17 mouse cellular contexts compared by ENCODE assay signal in the genomic region with DNA sequence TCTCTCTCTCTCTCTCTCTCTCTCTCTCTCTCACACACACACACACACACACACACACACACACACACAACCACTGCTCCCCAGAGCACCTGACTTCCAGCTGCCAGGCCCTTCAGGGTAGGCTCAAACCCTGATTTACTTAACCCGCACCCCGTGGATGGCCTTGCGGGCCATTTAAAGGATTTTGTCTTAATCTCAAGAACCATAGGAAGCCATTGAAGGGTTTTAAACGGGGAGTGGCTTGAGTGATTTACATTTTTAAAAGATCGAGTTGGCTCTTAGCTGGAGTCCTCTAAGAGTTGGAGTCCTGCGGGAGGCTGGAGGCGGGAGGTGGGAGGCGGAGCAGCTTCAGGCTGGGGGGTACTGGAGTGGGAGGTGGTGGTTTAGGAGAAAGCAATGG. TPM values are rescaled to one million over a fixed set of nuclear protein-coding genes. Genes with fewer than 3 reads are reported as not detected.
DNase-seq lines count a peak whose midpoint lies in the region; ATAC-seq and TF ChIP-seq lines count a peak whose summit lies in the region.
"Had no signal": no experiment of that assay in that cellular context is flagged by ENCODE, and none has a peak within 500 bp of the region (broad histone marks: within the 10 kb centered on the region; RNA-seq: fewer than 3 reads in every experiment).

No protein-coding gene starts in this region.

- WGBS in liver, embryonic 11.5 days, result 12% methylated on average over 8 of the region's 8 CpGs
- WGBS in liver, postnatal 0 days (ENCODE audit: insufficient replicate concordance), result 20% methylated on average over 8 of the region's 8 CpGs
- WGBS in embryonic facial prominence, embryonic 14.5 days, result 15% methylated on average over 8 of the region's 8 CpGs
- 2% methylated on average over 8 of the region's 8 CpGs for WGBS in midbrain, embryonic 13.5 days

- no peak overlapping the region for H3K4me3 ChIP-seq in liver, embryonic 11.5 days (ENCODE audit: low read depth, low read length)
- H3K4me3 ChIP-seq in liver, postnatal 0 days (ENCODE audit: low read depth, low read length), result no peak overlapping the region
- H3K4me3 ChIP-seq in embryonic facial prominence, embryonic 14.5 days (ENCODE audit: low read depth, low read length), result no peak overlapping the region
- H3K4me3 ChIP-seq in midbrain, embryonic 13.5 days (replicated peaks), result no peak overlapping the region
- H3K4me3 ChIP-seq: heart, adult 2 months had no signal

- DNase-seq in liver, embryonic 11.5 days (ENCODE audit: low spot score), result no peak
- no peak for DNase-seq in liver, postnatal 0 days
- DNase-seq in ZHBTc4 (ENCODE audit: low read depth, low spot score), result peak; percentile 51
- no peak for DNase-seq in embryonic facial prominence, embryonic 14.5 days (ENCODE audit: low spot score)
- DNase-seq in spleen, postnatal 14 days (ENCODE audit: low spot score in 2 of 2), result no peak
- no peak for DNase-seq in lung, postnatal 4 days
- DNase-seq: cerebellum, postnatal 14 days; heart, adult 2 months had no signal

- H3K27ac ChIP-seq in liver, embryonic 11.5 days (ENCODE audit: low read depth, low read length), result peak overlapping the region; percentile 47; the same call in 1 of the 2 replicates
- H3K27ac ChIP-seq in liver, postnatal 0 days (ENCODE audit: low read depth), result no peak overlapping the region
- no peak overlapping the region for H3K27ac ChIP-seq in embryonic facial prominence, embryonic 14.5 days (replicated peaks; ENCODE audit: low read depth, low read length)
- peak overlapping the region; percentile 60; the same call in 1 of the 2 replicates for H3K27ac ChIP-seq in midbrain, embryonic 13.5 days
- H3K27ac ChIP-seq: embryonic facial prominence, embryonic 12.5 days; heart, adult 2 months had no signal

- no peak for TF ChIP-seq EP300 in liver, postnatal 0 days (IDR thresholded peaks at IDR 0.05; ENCODE audit: low read depth)

- ATAC-seq in liver, embryonic 11.5 days (replicated peaks; ENCODE audit: low FRiP score), result no peak
- ATAC-seq in liver, postnatal 0 days, result no peak
- no peak for ATAC-seq in embryonic facial prominence, embryonic 14.5 days (ENCODE audit: low read depth)
- ATAC-seq in midbrain, embryonic 13.5 days, result no peak
- ATAC-seq: activated CD4-positive, CD25-positive, alpha-beta regulatory T cell, adult 4 months; CD4-positive, CD25-positive, alpha-beta regulatory T cell, adult 4 months; inflammation-experienced regulatory T-cells, adult 6 months had no signal

- no peak for TF ChIP-seq CTCF in liver, postnatal 0 days (IDR thresholded peaks at IDR 0.05; ENCODE audit: low read depth)

- H3K9me3 ChIP-seq in liver, embryonic 11.5 days (ENCODE audit: control insufficient read depth, low read length), result no peaks in the 10 kb centered on the region
- H3K9me3 ChIP-seq in liver, postnatal 0 days (ENCODE audit: low read length), result no peaks in the 10 kb centered on the region
- H3K9me3 ChIP-seq in embryonic facial prominence, embryonic 14.5 days (ENCODE audit: control insufficient read depth, low read length), result no peaks in the 10 kb centered on the region
- H3K9me3 ChIP-seq in midbrain, embryonic 13.5 days, result no peaks in the 10 kb centered on the region
- H3K9me3 ChIP-seq: embryonic facial prominence, embryonic 12.5 days had no signal

- peaks cover 14% of the 10 kb centered on the region for H3K4me1 ChIP-seq in liver, embryonic 11.5 days (replicated peaks; ENCODE audit: control insufficient read depth, insufficient read depth, low read length)
- H3K4me1 ChIP-seq in liver, postnatal 0 days (ENCODE audit: insufficient read depth), result peaks cover 8% of the 10 kb centered on the region; the same call in 1 of the 2 replicates
- peaks cover 28% of the 10 kb centered on the region for H3K4me1 ChIP-seq in embryonic facial prominence, embryonic 14.5 days (ENCODE audit: control insufficient read depth, insufficient read depth, low read length)
- H3K4me1 ChIP-seq in midbrain, embryonic 13.5 days (replicated peaks), result peaks cover 63% of the 10 kb centered on the region

- H3K27me3 ChIP-seq in liver, embryonic 11.5 days (replicated peaks; ENCODE audit: control insufficient read depth, insufficient read depth, low read length), result peaks cover 76% of the 10 kb centered on the region
- H3K27me3 ChIP-seq in liver, postnatal 0 days (ENCODE audit: insufficient read depth, low read length), result peaks cover 33% of the 10 kb centered on the region
- peaks cover 56% of the 10 kb centered on the region for H3K27me3 ChIP-seq in embryonic facial prominence, embryonic 14.5 days (replicated peaks; ENCODE audit: control insufficient read depth, insufficient read depth, low read length)
- peaks cover 99% of the 10 kb centered on the region for H3K27me3 ChIP-seq in midbrain, embryonic 13.5 days

- H3K4me2 ChIP-seq in liver, embryonic 11.5 days, result peak overlapping the region; percentile 31; the same call in 1 of the 2 replicates
- no peak overlapping the region for H3K4me2 ChIP-seq in liver, postnatal 0 days (ENCODE audit: low read depth, low read length)
- 0 out of 2 replicates have a peak overlapping the region, but pooled peaks have one; percentile 53 for H3K4me2 ChIP-seq in embryonic facial prominence, embryonic 14.5 days (ENCODE audit: low read depth, low read length)
- H3K4me2 ChIP-seq in midbrain, embryonic 13.5 days (replicated peaks), result 0 out of 2 replicates have a peak overlapping the region, but pooled peaks have one; percentile 5

- H3K9ac ChIP-seq in liver, embryonic 11.5 days (ENCODE audit: low read depth, low read length), result no peak overlapping the region
- H3K9ac ChIP-seq in liver, postnatal 0 days (replicated peaks), result no peak overlapping the region
- H3K9ac ChIP-seq in embryonic facial prominence, embryonic 14.5 days (ENCODE audit: low read depth, low read length), result no peak overlapping the region
- H3K9ac ChIP-seq in midbrain, embryonic 13.5 days (replicated peaks), result no peak overlapping the region
- H3K9ac ChIP-seq: embryonic facial prominence, embryonic 12.5 days had no signal

- H3K36me3 ChIP-seq in liver, embryonic 11.5 days (ENCODE audit: control insufficient read depth, insufficient read depth, low read length), result no peaks in the 10 kb centered on the region
- H3K36me3 ChIP-seq in liver, postnatal 0 days (replicated peaks; ENCODE audit: insufficient read depth, low read length), result no peaks in the 10 kb centered on the region
- no peaks in the 10 kb centered on the region for H3K36me3 ChIP-seq in embryonic facial prominence, embryonic 14.5 days (ENCODE audit: control insufficient read depth, insufficient read depth, low read length)
- no peaks in the 10 kb centered on the region for H3K36me3 ChIP-seq in midbrain, embryonic 13.5 days
- H3K36me3 ChIP-seq: embryonic facial prominence, embryonic 12.5 days had no signal

RNA-seq across cellular contexts. Expression of a gene that starts 58.4 kb away (rescaled TPM):
- polyA plus RNA-seq in liver, embryonic 11.5 days (2014; fragmentation: Nextera tagmentation; extraction: Ambion mirVana), result 0.14 TPM in 1 of 2 replicates, not detected in the other
- polyA plus RNA-seq in liver, postnatal 0 days (2015; fragmentation: Nextera tagmentation; extraction: Ambion mirVana), result not detected in 2 replicates
- polyA plus RNA-seq in embryonic facial prominence, embryonic 14.5 days (2014; fragmentation: Nextera tagmentation; extraction: Ambion mirVana), result 0.43 and 0.85 TPM in 2 replicates
- polyA plus RNA-seq in midbrain, embryonic 13.5 days (2015; fragmentation: Nextera tagmentation; extraction: Ambion mirVana), result 2.5 and 2.7 TPM in 2 replicates
- polyA plus RNA-seq: activated CD4-positive, CD25-positive, alpha-beta regulatory T cell, adult 4 months; CD4-positive, CD25-positive, alpha-beta regulatory T cell, adult 4 months; forebrain, embryonic 16.5 days; heart, embryonic 16.5 days; inflammation-experienced regulatory T-cells, adult 6 months; liver, embryonic 16.5 days; stomach, embryonic 14.5 days had no signal

Comparison
In these comparisons a context has a peak if more than half of its experiments do, and no peak if none do; other contexts are left out.
1. H3K27ac ChIP-seq: peak in liver, embryonic 11.5 days (single experiment) and midbrain, embryonic 13.5 days (single experiment); none in liver, postnatal 0 days (single experiment) and embryonic facial prominence, embryonic 14.5 days (single experiment).